Mouse (Mus musculus) MEL (cell line): ENCODE data around the gene Slc16a11. TPM values are rescaled to one million over a fixed set of nuclear protein-coding genes. Genes with fewer than 3 reads are reported as not detected.

ENCODE experiments used
- DNase-seq: peaks from one replicate; pipeline ENCODE4 v3.0.0; 2011; ENCODE audit warnings: low read depth, low spot score
- H3K27ac ChIP-seq: 2 replicates; pipeline ENCODE4 v1.5.1; 2012; ENCODE audit warnings: low read depth, mild to moderate bottlenecking, control low read depth, low read length, moderate library complexity; ENCODE audit not compliant: control insufficient read depth
- H3K27me3 ChIP-seq, 2 experiments: fragments of 150-350 bp in 1 of 2; sonication (generic) in 1 of 2; 2 replicates each; pipeline ENCODE4 v1.6.1; 2012; ENCODE audit warnings: low read length in 2 of 2, mild to moderate bottlenecking in 2 of 2, improper control_type of control experiment in 1 of 2, moderate library complexity in 1 of 2; ENCODE audit not compliant: insufficient read depth in 2 of 2, control insufficient read depth in 1 of 2
- H3K36me3 ChIP-seq, 2 experiments: 2 replicates each; pipeline ENCODE4 v1.6.1; 2012 to 2014; ENCODE audit warnings: low read length in 2 of 2, improper control_type of control experiment in 1 of 2, inconsistent platforms in 1 of 2, mild to moderate bottlenecking in 1 of 2; ENCODE audit not compliant: insufficient read depth in 2 of 2, control insufficient read depth in 1 of 2
- H3K4me1 ChIP-seq, 2 experiments: fragments of 150-350 bp in 1 of 2; sonication (generic) in 1 of 2; 2 replicates each; pipeline ENCODE4 v1.6.1; 2012; ENCODE audit warnings: low read length in 2 of 2, improper control_type of control experiment in 1 of 2, mild to moderate bottlenecking in 1 of 2; ENCODE audit not compliant: insufficient read depth in 2 of 2, control insufficient read depth in 1 of 2
- H3K4me3 ChIP-seq, 2 experiments: fragments of 150-350 bp in 1 of 2; sonication (generic) in 1 of 2; 2 replicates each; pipeline ENCODE4 v1.5.1; 2012; ENCODE audit warnings: low read depth in 2 of 2, low read length in 2 of 2, mild to moderate bottlenecking in 2 of 2, moderate library complexity in 2 of 2, control low read depth in 1 of 2, improper control_type of control experiment in 1 of 2; ENCODE audit not compliant: control insufficient read depth in 1 of 2, insufficient read depth in 1 of 2
- H3K79me2 ChIP-seq: 2 replicates; pipeline ENCODE4 v1.6.1; 2012; ENCODE audit warnings: mild to moderate bottlenecking, low read length, moderate library complexity; ENCODE audit not compliant: control insufficient read depth, poor library complexity, insufficient read depth
- H3K9ac ChIP-seq: 2 replicates; pipeline ENCODE4 v1.6.1; 2012; ENCODE audit warnings: low read depth, mild to moderate bottlenecking, control low read depth, low read length, moderate library complexity; ENCODE audit not compliant: control insufficient read depth, poor library complexity, severe bottlenecking
- H3K9me3 ChIP-seq: fragments of 150-350 bp; sonication (generic); replicated peaks from 2 replicates; pipeline ENCODE4 v1.6.1; 2012; ENCODE audit warnings: mild to moderate bottlenecking, low read length, improper control_type of control experiment, moderate library complexity; ENCODE audit not compliant: insufficient read depth
- BHLHE40 ChIP-seq: IDR thresholded peaks from 2 replicates; pipeline ENCODE4 v1.6.1; 2012; ENCODE audit warnings: low read depth, mild to moderate bottlenecking, inconsistent platforms, low read length, improper control_type of control experiment, borderline replicate concordance
- E2F4 ChIP-seq: IDR thresholded peaks from 2 replicates; pipeline ENCODE4 v1.6.1; 2011; ENCODE audit warnings: low read depth, low read length, improper control_type of control experiment, borderline replicate concordance
- HCFC1 ChIP-seq: IDR thresholded peaks from 2 replicates; pipeline ENCODE4 v1.6.1; 2012; ENCODE audit warnings: low read depth, mild to moderate bottlenecking, inconsistent platforms, low read length, improper control_type of control experiment, moderate library complexity
- MAFK ChIP-seq: IDR thresholded peaks from 2 replicates; pipeline ENCODE4 v1.6.1; 2011; ENCODE audit warnings: low read depth, mild to moderate bottlenecking, low read length, improper control_type of control experiment, borderline replicate concordance
- MAX ChIP-seq: IDR thresholded peaks from 2 replicates; pipeline ENCODE4 v1.6.1; 2011; ENCODE audit warnings: low read length, improper control_type of control experiment
- MAZ ChIP-seq: IDR thresholded peaks from 2 replicates; pipeline ENCODE4 v1.6.1; 2012; ENCODE audit warnings: low read depth, mild to moderate bottlenecking, inconsistent platforms, low read length, improper control_type of control experiment
- MYC ChIP-seq: IDR thresholded peaks from 2 replicates; pipeline ENCODE4 v1.6.1; 2011; ENCODE audit warnings: low read depth, mild to moderate bottlenecking, low read length, improper control_type of control experiment, moderate library complexity
- NELFE ChIP-seq: IDR thresholded peaks from 2 replicates; pipeline ENCODE4 v1.6.1; 2011; ENCODE audit warnings: low read depth, low read length, improper control_type of control experiment
- UBTF ChIP-seq: IDR thresholded peaks from 2 replicates; pipeline ENCODE4 v1.6.1; 2012; ENCODE audit warnings: low read depth, mild to moderate bottlenecking, inconsistent platforms, low read length, improper control_type of control experiment, moderate library complexity, borderline replicate concordance; ENCODE audit not compliant: insufficient read depth
- ZKSCAN1 ChIP-seq: IDR thresholded peaks from 2 replicates; pipeline ENCODE4 v1.6.1; 2012; ENCODE audit warnings: low read depth, mild to moderate bottlenecking, inconsistent platforms, low read length, improper control_type of control experiment, moderate library complexity
- ZNF384 ChIP-seq: IDR thresholded peaks from 2 replicates; pipeline ENCODE4 v1.6.1; 2012; ENCODE audit warnings: low read depth, mild to moderate bottlenecking, inconsistent platforms, low read length, improper control_type of control experiment
- polyA plus RNA-seq, 2 experiments: library from polyadenylated mRNA; stranded (reverse) in 1 of 2; unstranded in 1 of 2; fragments of >175 nt in 1 of 2; fragments of >200 nt in 1 of 2; gene quantifications; 2 replicates each; pipeline versions ENCODE4 v1.2.1 to v1.2.4; 2012; ENCODE audit warnings: low replicate concordance in 2 of 2, low read depth in 1 of 2; ENCODE audit not compliant: insufficient read length in 2 of 2, insufficient read depth in 1 of 2, missing spikeins in 1 of 2
- total RNA-seq: library from RNA; depleted of rRNA; stranded (reverse); fragments of 300-350 nt; gene quantifications from 2 replicates; pipeline ENCODE4 v1.2.3, GENCODE M21; 2012

The Slc16a11 gene
- total and polyA plus RNA-seq, 3 experiments: 0.31 to 1.2 TPM; not detected in 1

DNA sequence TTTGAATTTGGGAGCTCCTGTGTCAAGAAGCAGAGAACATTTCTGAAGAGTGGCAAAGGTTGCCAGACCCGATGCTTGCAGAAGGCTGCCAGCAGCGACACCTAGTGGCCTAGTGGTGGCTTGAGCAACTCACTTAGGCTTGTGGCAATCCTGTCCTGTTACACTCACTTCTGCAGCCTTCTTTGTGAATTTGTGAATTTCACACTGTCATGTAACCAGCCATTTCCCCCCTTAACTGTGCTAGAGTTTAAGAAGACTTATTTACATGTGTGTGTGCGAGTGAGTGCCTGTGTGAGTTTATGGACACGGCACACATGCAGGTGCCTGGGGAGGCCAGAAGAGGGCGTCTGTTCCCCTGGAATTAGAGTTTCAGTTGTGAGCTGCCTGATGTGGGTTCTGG is 10.9 kb upstream of the Slc16a11 start (continued):
- no peak; the same call in 1 of the 2 replicates for TF ChIP-seq NELFE
- 0 out of 2 replicates have a peak, but pooled peaks have one; percentile 43 for TF ChIP-seq HCFC1

DNA sequence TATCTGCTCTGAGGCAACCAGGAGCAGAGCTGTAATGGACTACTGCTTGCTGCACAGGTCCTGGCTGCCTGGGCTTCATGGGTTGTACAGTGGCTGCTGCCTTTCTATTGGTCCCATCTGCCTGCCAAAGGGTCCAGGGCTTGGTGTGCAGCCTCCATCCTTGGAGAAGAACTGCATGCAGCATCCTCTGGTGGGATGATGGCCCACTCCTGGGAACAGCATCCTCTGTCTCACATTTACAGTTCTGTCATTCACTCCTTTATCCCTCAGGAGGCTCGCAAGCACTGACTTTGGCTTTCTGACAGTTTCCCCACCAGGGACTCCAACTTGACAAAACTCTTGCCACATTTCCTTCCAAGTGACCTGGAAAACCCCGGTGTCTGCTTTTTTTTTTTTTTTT is 5.8 kb upstream of the Slc16a11 start:
- no peak overlapping the region for H3K9ac ChIP-seq
- peaks cover 5% of the 10 kb centered on the region in 2 experiments; a peak in 3 of 4 replicates for H3K27me3 ChIP-seq
- no peaks in the 10 kb centered on the region for H3K9me3 ChIP-seq
- TF ChIP-seq MAX (no peak), MAZ (no peak), E2F4 (no peak), MYC (no peak), ZKSCAN1 (no peak), BHLHE40 (no peak), ZNF384 (no peak), MAFK (no peak)
- DNase-seq: no peak
- H3K79me2 ChIP-seq: no peaks in the 10 kb centered on the region
- H3K4me3 ChIP-seq: no peak overlapping the region
- H3K36me3 ChIP-seq: no peaks in the 10 kb centered on the region
- H3K27ac ChIP-seq: no peak overlapping the region
- H3K4me1 ChIP-seq: no peaks in the 10 kb centered on the region

DNA sequence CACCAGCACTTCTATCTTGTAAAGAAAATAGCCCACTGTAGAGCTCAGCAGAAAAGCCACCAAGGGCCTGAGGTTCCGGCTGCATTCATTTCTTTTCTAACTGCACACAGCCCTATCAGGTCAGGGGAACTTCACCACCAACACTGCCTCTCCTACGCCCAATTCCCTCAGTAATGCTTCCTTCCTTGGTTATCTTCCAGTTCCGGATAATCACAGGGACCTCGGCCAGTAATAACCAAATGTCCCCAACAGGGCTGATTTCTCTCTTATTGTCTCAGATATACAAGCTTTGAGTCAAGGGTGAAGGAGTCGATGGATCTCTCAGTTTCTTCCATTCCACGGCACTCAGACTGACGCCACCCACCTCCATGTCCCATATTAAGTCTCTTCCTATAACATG is 5.3 kb upstream of the Slc16a11 start:
- no peaks in the 10 kb centered on the region for H3K79me2 ChIP-seq
- H3K9ac ChIP-seq: no peak overlapping the region
- H3K36me3 ChIP-seq: no peaks in the 10 kb centered on the region
- no peak overlapping the region for H3K27ac ChIP-seq
- no peaks in the 10 kb centered on the region for H3K9me3 ChIP-seq
- H3K4me1 ChIP-seq: no peaks in the 10 kb centered on the region
- H3K27me3 ChIP-seq: peaks cover 5% of the 10 kb centered on the region in 2 experiments; a peak in 3 of 4 replicates
- H3K4me3 ChIP-seq: no peak overlapping the region
- no peak for TF ChIP-seq HCFC1
- no peak for TF ChIP-seq UBTF
- no peak for TF ChIP-seq BHLHE40
- DNase-seq: no peak

DNA sequence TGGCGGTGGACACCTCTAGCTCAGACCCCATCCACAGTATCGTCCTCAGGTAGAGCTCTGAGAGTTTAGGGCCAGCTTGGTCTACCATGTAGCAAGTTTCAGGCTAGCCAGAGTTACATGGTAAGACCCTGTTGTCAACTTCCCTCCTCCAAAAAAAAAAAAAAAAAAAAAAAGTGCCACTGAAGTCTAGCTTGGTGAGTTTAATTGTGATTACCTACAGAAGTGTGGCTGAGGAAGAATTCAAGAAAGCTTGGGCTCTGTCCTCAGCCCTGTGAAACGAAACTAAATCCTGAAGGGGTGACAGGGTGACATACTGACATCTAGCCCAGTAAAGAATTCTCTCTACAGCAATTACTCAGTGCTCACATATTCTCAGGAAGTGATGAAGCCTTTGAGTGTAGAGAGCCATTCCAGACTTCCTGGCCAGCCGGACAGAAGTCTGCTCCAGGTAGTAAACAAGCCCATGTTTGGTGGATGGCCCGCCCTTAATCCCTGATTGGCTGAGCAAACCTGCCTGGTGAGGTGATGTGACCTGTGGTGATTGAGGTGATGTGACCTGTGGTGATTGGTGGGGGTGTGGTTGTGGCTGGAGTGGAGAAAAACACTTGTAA is 3.7 kb upstream of the Slc16a11 start:
- Histone ChIP-seq H3K79me2 (no peaks in the 10 kb centered on the region), H3K27me3 (peaks cover 2 to 4% of the 10 kb centered on the region in 2 experiments; a peak in 3 of 4 replicates), H3K9ac (no peak overlapping the region), H3K9me3 (no peaks in the 10 kb centered on the region), H3K4me1 (peaks cover 0 to 5% of the 10 kb centered on the region in 2 experiments; a peak in 1 of 4 replicates), H3K4me3 (no peak overlapping the region), H3K36me3 (no peaks in the 10 kb centered on the region), H3K27ac (no peak overlapping the region)
- no peak for DNase-seq
- TF ChIP-seq MYC (no peak), ZNF384 (peak; percentile 62; the same call in 1 of the 2 replicates)
- TF ChIP-seq, all 39 proteins: peak for 1
